Comparison of ENCODE assay signal across 9 mouse cellular contexts in genomic region chr11:95007418-95007817, GRCm38 (mm10). TPM values are rescaled to one million over a fixed set of nuclear protein-coding genes. Genes with fewer than 3 reads are reported as not detected.
DNase-seq lines count a peak whose midpoint lies in the region; ATAC-seq and TF ChIP-seq lines count a peak whose summit lies in the region.
"Had no signal": no experiment of that assay in that cellular context is flagged by ENCODE, and none has a peak within 500 bp of the region (broad histone marks: within the 10 kb centered on the region; RNA-seq: fewer than 3 reads in every experiment).

No protein-coding gene starts in this region.

- DNase-seq in neural tube, embryonic 11.5 days (ENCODE audit: low spot score), result no peak
- no peak for DNase-seq in neural tube, embryonic 10.5 days (ENCODE audit: extremely low spot score, low spot score)
- DNase-seq in hindbrain, embryonic 10.5 days (ENCODE audit: low spot score), result no peak
- no peak for DNase-seq in liver, embryonic 14.5 days (ENCODE audit: low read depth in 3 of 3, low spot score in 3 of 3)
- no peak for DNase-seq in left cerebral cortex, postnatal 4 days
- DNase-seq in lung, postnatal 14 days, result no peak
- DNase-seq: cerebellum, postnatal 36 days had no signal

- H3K27me3 ChIP-seq in neural tube, embryonic 11.5 days (ENCODE audit: control insufficient read depth, insufficient read depth, low read length), result no peaks in the 10 kb centered on the region
- no peaks in the 10 kb centered on the region for H3K27me3 ChIP-seq in hindbrain, embryonic 10.5 days (ENCODE audit: insufficient read depth, poor library complexity, severe bottlenecking)
- H3K27me3 ChIP-seq in liver, embryonic 14.5 days (ENCODE audit: control insufficient read depth, insufficient read depth, low read length), result peaks cover 3% of the 10 kb centered on the region; the same call in 1 of the 2 replicates

- 79% methylated on average over 3 of the region's 3 CpGs for WGBS in neural tube, embryonic 11.5 days
- 80% methylated on average over 3 of the region's 3 CpGs for WGBS in hindbrain, embryonic 10.5 days
- 11% methylated on average over 3 of the region's 3 CpGs for WGBS in liver, embryonic 14.5 days (ENCODE audit: insufficient replicate concordance)

- H3K27ac ChIP-seq in neural tube, embryonic 11.5 days (ENCODE audit: low read depth, low read length), result no peak overlapping the region
- H3K27ac ChIP-seq in hindbrain, embryonic 10.5 days, result peak overlapping the region; percentile 86
- peak overlapping the region; percentile 60 for H3K27ac ChIP-seq in liver, embryonic 14.5 days
- H3K27ac ChIP-seq: macrophage had no signal

- H3K9ac ChIP-seq in neural tube, embryonic 11.5 days (ENCODE audit: low read length), result peak overlapping the region; percentile 65
- no peak overlapping the region; the same call in 1 of the 2 replicates for H3K9ac ChIP-seq in liver, embryonic 14.5 days (replicated peaks)

- H3K9me3 ChIP-seq in neural tube, embryonic 11.5 days (ENCODE audit: control insufficient read depth, low read length), result no peaks in the 10 kb centered on the region
- no peaks in the 10 kb centered on the region for H3K9me3 ChIP-seq in hindbrain, embryonic 10.5 days
- H3K9me3 ChIP-seq in liver, embryonic 14.5 days (ENCODE audit: control insufficient read depth, low read length), result no peaks in the 10 kb centered on the region

- peaks cover 28% of the 10 kb centered on the region for H3K4me1 ChIP-seq in neural tube, embryonic 11.5 days (ENCODE audit: control insufficient read depth, insufficient read depth, low read length)
- peaks cover 81% of the 10 kb centered on the region for H3K4me1 ChIP-seq in hindbrain, embryonic 10.5 days (replicated peaks)
- peaks cover 28 to 39% of the 10 kb centered on the region in 2 experiments for H3K4me1 ChIP-seq in liver, embryonic 14.5 days (replicated peaks; ENCODE audit: control insufficient read depth in 2 of 2, insufficient read depth in 2 of 2, low read length in 1 of 2)

- H3K4me2 ChIP-seq in neural tube, embryonic 11.5 days (ENCODE audit: low read depth), result peak overlapping the region; percentile 78; the same call in 1 of the 2 replicates
- peak overlapping the region; percentile 73 for H3K4me2 ChIP-seq in liver, embryonic 14.5 days (ENCODE audit: low read depth)

- intact Hi-C loops in left cerebral cortex, postnatal 4 days (cut with DNase I), result no loop called here

- peaks cover 6% of the 10 kb centered on the region for H3K36me3 ChIP-seq in neural tube, embryonic 11.5 days (ENCODE audit: control insufficient read depth, insufficient read depth, low read length)
- peaks cover 39% of the 10 kb centered on the region for H3K36me3 ChIP-seq in hindbrain, embryonic 10.5 days
- peaks cover 12% of the 10 kb centered on the region for H3K36me3 ChIP-seq in liver, embryonic 14.5 days (replicated peaks; ENCODE audit: control insufficient read depth, insufficient read depth, low read depth)

- H3K4me3 ChIP-seq in neural tube, embryonic 11.5 days (ENCODE audit: low read depth, low read length), result peak overlapping the region; percentile 27; the same call in 1 of the 2 replicates
- H3K4me3 ChIP-seq in hindbrain, embryonic 10.5 days, result peak overlapping the region; percentile 57
- no peak overlapping the region for H3K4me3 ChIP-seq in liver, embryonic 14.5 days (ENCODE audit: insufficient read depth in 1 of 2, low read depth in 2 of 2, low read length in 2 of 2)

- no peak for TF ChIP-seq CTCF in liver, embryonic 14.5 days (IDR thresholded peaks at IDR 0.05; ENCODE audit: low read depth)

- ATAC-seq in neural tube, embryonic 11.5 days (ENCODE audit: insufficient read depth, low FRiP score, low TSS enrichment), result no peak
- ATAC-seq in liver, embryonic 14.5 days (ENCODE audit: insufficient read depth), result no peak
- ATAC-seq in CD4-positive, CD25-positive, alpha-beta regulatory T cell, adult 4 months, result no peak

- no peak for TF ChIP-seq EP300 in liver, embryonic 14.5 days (IDR thresholded peaks at IDR 0.05; ENCODE audit: low read depth)

RNA-seq across cellular contexts. Expression of gene Samd14, which starts 2.3 kb away (rescaled TPM):
- 53.1 and 56.2 TPM in 2 replicates for polyA plus RNA-seq in neural tube, embryonic 11.5 days (2014; fragmentation: Nextera tagmentation; extraction: Ambion mirVana)
- polyA plus RNA-seq in hindbrain, embryonic 10.5 days (2016; fragmentation: Nextera tagmentation; extraction: Ambion mirVana), result 38.8 and 71.5 TPM in 2 replicates
- 33.1 and 41.9 TPM in 2 replicates for polyA plus RNA-seq in liver, embryonic 14.5 days (2012; rRNA removed)
- 24.7 and 34.2 TPM in 2 replicates for polyA plus RNA-seq in liver, embryonic 14.5 days (2014; fragmentation: Nextera tagmentation; extraction: Ambion mirVana)
- total RNA-seq in left cerebral cortex, postnatal 4 days (2021), result 100 to 1,000 TPM; 173 to 176 TPM
- polyA plus RNA-seq in CD4-positive, CD25-positive, alpha-beta regulatory T cell, adult 4 months (2017; shearing (Covaris generic)), result under 1 TPM; 0.87 to 0.94 TPM

RNA-seq across cellular contexts. Expression of gene Ppp1r9b, which starts 16.6 kb away (rescaled TPM):
- polyA plus RNA-seq in neural tube, embryonic 11.5 days (2014; fragmentation: Nextera tagmentation; extraction: Ambion mirVana), result 15.3 and 17.0 TPM in 2 replicates
- polyA plus RNA-seq in hindbrain, embryonic 10.5 days (2016; fragmentation: Nextera tagmentation; extraction: Ambion mirVana), result 10.4 and 11.8 TPM in 2 replicates
- polyA plus RNA-seq in liver, embryonic 14.5 days (2012; rRNA removed), result 14.1 and 14.9 TPM in 2 replicates
- polyA plus RNA-seq in liver, embryonic 14.5 days (2014; fragmentation: Nextera tagmentation; extraction: Ambion mirVana), result 8.8 and 10.4 TPM in 2 replicates
- total RNA-seq in left cerebral cortex, postnatal 4 days (2021), result 100 to 1,000 TPM; 273 to 276 TPM
- polyA plus RNA-seq in CD4-positive, CD25-positive, alpha-beta regulatory T cell, adult 4 months (2017; shearing (Covaris generic)), result 10 to 100 TPM; 18.1 to 21.7 TPM

RNA-seq across cellular contexts. Expression of gene Sgca, which starts 31.3 kb away (rescaled TPM):
- polyA plus RNA-seq in neural tube, embryonic 11.5 days (2014; fragmentation: Nextera tagmentation; extraction: Ambion mirVana), result 1.9 and 2.2 TPM in 2 replicates
- polyA plus RNA-seq in hindbrain, embryonic 10.5 days (2016; fragmentation: Nextera tagmentation; extraction: Ambion mirVana), result 0.10 TPM in 1 of 2 replicates, not detected in the other
- 0.04 TPM in 1 of 2 replicates, not detected in the other for polyA plus RNA-seq in liver, embryonic 14.5 days (2012; rRNA removed)
- polyA plus RNA-seq in liver, embryonic 14.5 days (2014; fragmentation: Nextera tagmentation; extraction: Ambion mirVana), result not detected in 2 replicates
- not detected for total RNA-seq in left cerebral cortex, postnatal 4 days (2021)
- polyA plus RNA-seq in CD4-positive, CD25-positive, alpha-beta regulatory T cell, adult 4 months (2017; shearing (Covaris generic)), result not detected
- polyA plus RNA-seq: macrophage had no signal

RNA-seq across cellular contexts. Expression of gene Pdk2, which starts 33.7 kb away (rescaled TPM):
- polyA plus RNA-seq in neural tube, embryonic 11.5 days (2014; fragmentation: Nextera tagmentation; extraction: Ambion mirVana), result 16.2 and 17.9 TPM in 2 replicates
- 10.7 and 15.2 TPM in 2 replicates for polyA plus RNA-seq in hindbrain, embryonic 10.5 days (2016; fragmentation: Nextera tagmentation; extraction: Ambion mirVana)
- polyA plus RNA-seq in liver, embryonic 14.5 days (2012; rRNA removed), result 3.5 and 3.6 TPM in 2 replicates
- polyA plus RNA-seq in liver, embryonic 14.5 days (2014; fragmentation: Nextera tagmentation; extraction: Ambion mirVana), result 7.0 and 9.1 TPM in 2 replicates
- total RNA-seq in left cerebral cortex, postnatal 4 days (2021), result 10 to 100 TPM; 21.4 to 22.2 TPM
- polyA plus RNA-seq in CD4-positive, CD25-positive, alpha-beta regulatory T cell, adult 4 months (2017; shearing (Covaris generic)), result 10 to 100 TPM in 1 of 2 experiments, 1 to 10 TPM in 1; 8.5 to 13.3 TPM

RNA-seq across cellular contexts. Expression of gene Hils1, which starts 40.0 kb away (rescaled TPM):
- not detected in 2 replicates for polyA plus RNA-seq in neural tube, embryonic 11.5 days (2014; fragmentation: Nextera tagmentation; extraction: Ambion mirVana)
- not detected in 2 replicates for polyA plus RNA-seq in hindbrain, embryonic 10.5 days (2016; fragmentation: Nextera tagmentation; extraction: Ambion mirVana)
- not detected in 2 replicates for polyA plus RNA-seq in liver, embryonic 14.5 days (2012; rRNA removed)
- polyA plus RNA-seq in liver, embryonic 14.5 days (2014; fragmentation: Nextera tagmentation; extraction: Ambion mirVana), result not detected in 2 replicates
- under 1 TPM in 1 of 2 experiments, not detected in 1; 0.46 TPM for total RNA-seq in left cerebral cortex, postnatal 4 days (2021)
- polyA plus RNA-seq in CD4-positive, CD25-positive, alpha-beta regulatory T cell, adult 4 months (2017; shearing (Covaris generic)), result not detected
- polyA plus RNA-seq: macrophage had no signal

Comparison
In these comparisons a context has a peak if more than half of its experiments do, and no peak if none do; other contexts are left out.
1. H3K4me3 ChIP-seq: peak in neural tube, embryonic 11.5 days (single experiment) and hindbrain, embryonic 10.5 days (single experiment); none in liver, embryonic 14.5 days (0 of 2).
2. RNA of gene Samd14, which starts 2.3 kb away (polyA plus RNA-seq): 38.8 to 71.5 TPM in hindbrain, embryonic 10.5 days, 53.1 to 56.2 TPM in neural tube, embryonic 11.5 days and 24.7 to 41.9 TPM in liver, embryonic 14.5 days; 0.87 to 0.94 TPM in CD4-positive, CD25-positive, alpha-beta regulatory T cell, adult 4 months; every median in the first group is over 10 times any median in the second.